Mouse (Mus musculus) large intestine, adult 2 months (tissue): ENCODE data around the gene Ddn. TPM values are rescaled to one million over a fixed set of nuclear protein-coding genes. Genes with fewer than 3 reads are reported as not detected.

ENCODE experiments used
- DNase-seq: peaks from one replicate; pipeline ENCODE4 v3.0.0-alpha.2; 2012; ENCODE audit warnings: low read depth, low spot score
- WGBS: fragments of 180-500 bp; shearing (Covaris S2); methylation state at CpG from one replicate; pipeline ENCODE4 v1.1.7; 2018; 5-methylcytosine and 5-hydroxymethylcytosine counted together
- polyA plus RNA-seq: library from polyadenylated mRNA; depleted of rRNA; stranded (reverse); fragments of >200 nt; gene quantifications from 2 replicates; pipeline ENCODE4 v1.2.3, GENCODE M21; 2012; rRNA removed

The Ddn gene
- polyA plus RNA-seq, result 0.03 and 0.12 TPM in 2 replicates

DNA sequence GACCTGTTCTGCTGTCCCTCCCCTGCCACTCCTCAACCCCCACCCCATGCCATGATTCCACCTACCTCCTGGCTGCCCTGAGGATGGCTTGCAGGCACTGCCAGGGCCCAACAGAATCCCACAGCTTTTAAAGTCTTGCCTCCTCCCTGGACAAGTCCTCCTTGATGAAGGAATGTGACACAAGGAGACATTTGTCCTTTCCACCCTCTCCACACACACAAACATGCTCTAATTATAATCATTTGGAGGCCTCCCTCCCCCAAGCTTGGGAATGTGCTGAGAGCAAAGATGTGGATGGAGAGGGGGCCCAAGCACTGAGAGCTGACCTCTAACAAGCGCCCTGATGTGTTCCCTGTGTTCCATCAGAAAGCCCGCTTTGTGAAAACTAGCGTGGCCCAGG is at the start of gene Ddn:
Gene Ddn (minus strand): TSS at position 101 of the 400 bp plus-strand sequence.
- 82% methylated on average over 3 of the region's 3 CpGs for WGBS
- no peak for DNase-seq

DNA sequence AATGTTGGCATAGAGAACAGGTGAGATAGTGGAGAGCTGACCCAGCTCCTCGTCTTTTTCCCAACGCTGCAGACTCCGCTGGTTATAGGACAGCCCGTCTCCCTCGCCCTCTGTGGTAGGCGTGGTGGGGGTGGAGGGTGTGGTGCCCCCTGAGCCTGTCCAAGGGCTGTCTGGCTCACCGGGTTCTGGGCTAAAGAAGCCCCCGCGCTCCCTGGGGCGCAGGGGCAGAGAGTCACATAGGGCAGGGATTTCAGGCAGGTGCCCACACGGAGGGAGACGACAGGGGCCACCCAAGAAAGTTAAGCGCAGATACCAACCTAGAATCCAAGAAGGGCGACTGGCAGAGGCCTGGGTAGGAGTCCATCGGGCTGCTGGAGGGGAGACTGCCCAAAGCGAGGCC is 44.9 kb upstream of the Ddn start:
- WGBS, result 86% methylated on average over 16 of the region's 16 CpGs
- no peak for DNase-seq

DNA sequence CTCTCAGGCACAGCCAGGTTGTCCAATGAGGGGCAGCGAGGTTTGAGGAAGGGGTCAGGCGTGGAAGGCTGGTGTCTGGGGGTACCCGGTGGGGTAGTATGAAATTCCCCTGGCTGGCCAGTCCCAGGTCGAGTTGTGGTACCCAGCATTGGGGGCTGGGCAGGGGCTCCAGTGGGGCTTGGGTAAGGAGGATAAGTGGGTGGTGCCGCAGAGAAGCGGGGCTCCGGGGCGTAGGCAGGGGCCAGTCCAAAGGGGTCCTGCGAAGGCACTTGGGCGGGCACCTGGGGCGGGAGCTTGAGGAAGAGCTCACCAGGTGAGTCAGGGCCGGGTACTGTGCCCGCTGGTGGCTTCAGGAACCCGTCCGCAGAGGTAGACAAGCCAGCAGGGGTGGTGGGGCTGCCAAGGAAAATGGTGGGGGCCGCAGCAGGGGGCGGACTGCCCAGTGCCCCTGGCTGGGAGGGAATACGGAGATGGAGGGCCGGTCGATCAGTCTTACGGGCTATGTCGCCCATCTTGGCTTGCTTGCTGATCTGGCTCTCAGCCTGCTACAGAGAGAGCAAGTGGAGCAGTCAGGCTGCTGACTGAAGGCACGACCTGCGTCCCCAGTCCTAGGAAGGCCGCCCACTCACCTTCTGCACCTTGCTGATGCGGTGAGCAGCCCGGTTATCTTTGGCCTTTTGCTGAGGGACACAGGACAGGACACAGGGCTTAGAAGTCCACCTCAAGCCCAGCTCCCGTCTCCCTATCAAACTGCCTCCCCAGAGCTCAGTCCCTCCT is 44.1 kb upstream of the Ddn start:
- DNase-seq, result no peak
- 92% methylated on average over 28 of the region's 28 CpGs for WGBS

- DNase-seq, result no peak
- WGBS, result 88% methylated on average over 9 of the region's 9 CpGs
Observed at GRCm38 (mm10) chr15:98852733-98853132, 43.4 kb upstream of the Ddn start.

DNA sequence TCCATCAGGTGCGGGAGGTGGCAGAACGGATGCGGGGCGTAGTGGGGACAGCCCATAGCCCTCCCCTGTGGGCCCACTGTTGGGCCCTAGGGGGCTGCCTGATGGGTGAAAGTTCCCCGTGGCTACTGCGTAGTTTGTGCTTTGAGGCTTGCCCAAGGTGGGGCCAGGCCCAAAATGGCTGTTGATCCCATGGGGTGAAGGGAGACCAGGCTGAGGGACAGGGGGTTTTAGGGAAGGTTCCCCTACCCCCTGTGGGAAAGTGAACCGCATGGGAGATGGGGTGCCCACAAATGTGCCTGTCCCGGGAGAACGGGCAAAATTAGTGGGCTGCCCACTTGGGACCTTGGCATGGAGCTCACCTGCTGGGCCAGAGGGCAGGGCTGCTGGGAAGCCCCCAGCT is 42.8 kb upstream of the Ddn start:
- WGBS, result 97% methylated on average over 9 of the region's 9 CpGs
- DNase-seq, result no peak

DNA sequence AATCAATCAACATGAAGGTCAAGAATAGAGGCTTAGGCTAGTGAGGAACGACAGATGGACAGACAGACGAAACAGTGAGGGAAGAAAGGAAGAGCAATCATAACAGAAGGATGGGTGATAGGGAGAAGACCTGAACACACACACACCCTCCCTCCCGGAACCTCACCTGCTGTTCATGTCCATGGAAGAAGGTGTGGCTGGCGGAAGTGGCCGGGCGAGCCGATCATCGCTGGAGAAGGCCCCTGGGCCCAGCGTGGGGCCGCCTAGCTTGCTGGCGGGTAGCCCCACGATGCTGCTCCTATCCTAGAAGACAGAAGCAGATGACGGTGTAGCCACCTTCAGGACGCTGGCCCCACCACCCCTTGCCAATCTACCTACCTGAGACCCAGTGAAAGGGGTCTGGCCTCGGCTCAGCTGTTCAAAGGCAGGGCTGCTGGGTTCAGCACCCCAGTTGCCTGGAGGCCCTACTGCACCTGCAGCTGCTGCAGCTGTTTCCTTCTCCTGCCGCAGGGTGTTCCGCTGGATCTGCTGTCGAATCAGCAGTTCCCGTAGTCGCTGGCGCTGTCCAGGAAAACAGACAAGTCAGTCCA is 42.0 kb upstream of the Ddn start:
- WGBS, result 63% methylated on average over 21 of the region's 21 CpGs
- no peak for DNase-seq

- no peak for DNase-seq
- WGBS, result 80% methylated on average over 14 of the region's 14 CpGs
Observed at GRCm38 (mm10) chr15:98850668-98851067, 41.4 kb upstream of the Ddn start.

- 81% methylated on average over 16 of the region's 16 CpGs for WGBS
- DNase-seq, result no peak
Observed at GRCm38 (mm10) chr15:98849956-98850600, 40.8 kb upstream of the Ddn start.

DNA sequence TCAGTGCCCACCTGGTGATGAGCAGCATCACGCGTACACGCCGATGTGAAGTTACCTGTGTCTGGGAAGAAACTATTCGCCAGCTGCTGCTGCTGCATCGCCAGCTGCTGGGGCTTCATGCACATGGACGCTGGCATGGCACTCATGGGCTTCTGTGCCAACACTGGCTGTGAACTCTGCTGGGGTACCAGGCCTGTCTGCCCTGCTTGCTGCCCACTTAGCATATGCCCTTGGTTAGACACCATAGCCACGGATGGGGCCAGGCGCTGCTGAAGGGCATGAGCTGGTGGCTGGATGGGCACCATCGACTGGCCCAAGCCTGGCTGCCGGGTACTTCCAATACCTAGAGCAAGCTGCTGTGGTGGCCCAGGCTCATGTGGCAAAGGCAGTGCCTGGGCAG is 39.9 kb upstream of the Ddn start:
- no peak for DNase-seq
- WGBS, result 95% methylated on average over 11 of the region's 11 CpGs

GRCm38 (mm10) chr15:98846140-98846539 is 36.9 kb upstream of the Ddn start:
- WGBS, result 80% methylated on average over 8 of the region's 8 CpGs
- DNase-seq, result no peak

GRCm38 (mm10) chr15:98845149-98845548 is 35.9 kb upstream of the Ddn start:
- WGBS, result 91% methylated on average over 2 of the region's 2 CpGs
- no peak for DNase-seq

DNA sequence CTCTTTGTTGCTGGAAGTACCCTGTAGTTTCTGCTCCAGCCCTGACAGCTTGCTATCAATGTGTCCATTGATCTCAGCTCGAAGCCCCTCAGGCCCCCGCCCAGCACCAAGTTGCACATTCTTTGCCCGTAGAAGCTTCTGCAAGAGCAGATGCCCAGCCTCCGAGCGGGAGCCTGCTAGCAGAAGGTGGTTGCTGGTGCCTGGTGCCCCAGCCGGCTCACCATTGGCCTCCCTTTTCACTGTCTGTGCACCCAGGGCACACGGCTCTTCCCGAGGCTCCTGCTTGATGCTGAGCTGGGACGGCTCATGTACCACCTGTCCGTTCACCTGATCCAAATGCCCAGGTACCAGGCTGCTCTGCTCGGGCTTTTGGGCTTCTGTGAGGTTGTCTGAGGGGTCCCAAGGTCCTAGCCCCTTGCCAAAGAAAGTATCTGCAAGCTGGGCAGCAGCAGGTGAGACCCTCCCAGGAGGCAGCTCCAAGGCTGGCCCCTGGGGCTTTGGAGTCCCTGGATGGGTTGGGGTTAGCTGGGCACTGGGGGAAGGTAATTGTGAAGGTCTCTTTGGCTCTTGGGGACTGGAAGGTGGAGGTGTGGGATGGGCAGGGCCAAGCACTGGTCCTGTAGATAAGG is 34.4 kb upstream of the Ddn start:
- no peak for DNase-seq
- 93% methylated on average over 11 of the region's 11 CpGs for WGBS

- WGBS, result 92% methylated on average over 30 of the region's 30 CpGs
- DNase-seq, result no peak
Observed at GRCm38 (mm10) chr15:98839671-98840585, 30.6 kb upstream of the Ddn start.

- no peak for DNase-seq
- WGBS, result 96% methylated on average over 14 of the region's 14 CpGs
Observed at GRCm38 (mm10) chr15:98839161-98839560, 29.9 kb upstream of the Ddn start.

DNA sequence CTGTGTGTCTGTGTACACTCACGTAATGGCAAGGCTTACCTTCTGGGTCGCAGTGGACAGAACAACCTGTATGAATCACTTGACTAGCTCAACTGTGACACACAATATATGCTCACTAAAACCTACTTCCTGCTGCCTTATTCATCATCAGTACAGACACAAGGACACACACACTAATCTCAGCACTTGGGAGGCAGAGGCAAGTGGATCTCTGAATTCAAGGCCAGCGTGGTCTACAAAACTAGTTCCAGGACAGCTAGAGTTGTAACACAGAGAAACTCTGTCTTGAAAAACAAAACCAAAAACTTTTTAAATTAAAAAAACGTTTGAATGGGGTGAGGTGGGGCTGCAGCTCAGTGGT is 28.4 kb upstream of the Ddn start:
- 74% methylated on average over 4 of the region's 4 CpGs for WGBS

GRCm38 (mm10) chr15:98837006-98837742 is 27.9 kb upstream of the Ddn start:
- 92% methylated on average over 21 of the region's 21 CpGs for WGBS

More for the DNA sequence above, 28.4 kb upstream of the Ddn start:
- DNase-seq, result no peak

GRCm38 (mm10) chr15:98835291-98835690 is 26.0 kb upstream of the Ddn start:
- WGBS, result 93% methylated on average over 14 of the region's 14 CpGs
- no peak for DNase-seq

More at GRCm38 (mm10) chr15:98837006-98837742, 27.9 kb upstream of the Ddn start:
- no peak for DNase-seq

DNA sequence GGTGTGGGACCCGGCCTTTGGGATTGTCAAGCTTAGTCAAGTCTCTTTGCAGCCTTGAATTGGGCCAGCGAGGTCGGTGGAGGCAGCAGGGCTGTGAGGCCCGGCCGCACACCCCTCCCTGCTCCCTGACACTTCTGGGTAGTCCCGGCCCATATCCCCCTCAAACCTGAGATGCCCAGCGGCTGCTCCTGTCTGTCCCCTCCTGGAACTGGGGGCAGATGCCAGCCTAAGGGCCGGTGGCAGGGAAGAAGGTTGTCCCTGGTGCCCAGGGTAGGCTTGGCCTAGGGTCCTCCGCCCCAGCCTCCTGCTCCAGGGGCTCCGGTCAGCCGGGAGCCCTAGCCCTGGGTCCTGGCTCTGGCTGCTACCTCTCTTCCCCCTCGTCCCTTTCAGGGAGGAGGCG is 24.8 kb upstream of the Ddn start:
- no peak for DNase-seq
- WGBS, result 80% methylated on average over 13 of the region's 13 CpGs

- WGBS, result 90% methylated on average over 11 of the region's 11 CpGs
- DNase-seq, result no peak
Observed at GRCm38 (mm10) chr15:98833281-98833680, 24.0 kb upstream of the Ddn start.
